Mouse (Mus musculus): ENCODE data around the gene Tmtc1. TPM values are rescaled to one million over a fixed set of nuclear protein-coding genes. Genes with fewer than 3 reads are reported as not detected.

The Tmtc1 gene
- polyA plus RNA-seq, 1 experiment = 0.01 TPM

DNA sequence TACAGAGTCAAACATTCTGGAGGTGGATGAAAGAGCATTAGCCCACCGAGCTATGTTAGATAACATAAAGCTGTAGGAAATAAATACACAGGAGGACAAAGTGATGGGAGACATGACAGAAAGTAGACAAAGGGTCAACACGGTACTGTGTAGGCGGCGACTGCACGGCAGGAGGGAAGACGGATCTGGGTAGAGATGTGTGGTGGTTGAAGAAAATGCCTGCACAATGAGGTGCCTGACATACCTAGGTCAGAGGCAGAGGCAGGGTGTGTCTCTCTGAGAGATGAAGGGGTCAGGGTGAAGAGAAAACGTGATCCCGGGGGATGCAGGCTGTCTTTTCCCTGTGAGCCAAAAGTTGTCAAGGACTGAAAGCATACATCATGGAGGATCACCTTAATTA lies 185.1 kb downstream of the Tmtc1 start:
- no peak overlapping the region for H3K4me3 ChIP-seq
- H3ac ChIP-seq (ENCODE audit: control insufficient read depth, insufficient read length) = no peak overlapping the region
- TF ChIP-seq E2F4 (IDR thresholded peaks at IDR 0.05; ENCODE audit: insufficient read depth) (no peak), POLR2AphosphoS2 (IDR thresholded peaks at IDR 0.05; ENCODE audit: insufficient read length, low read depth) (no peak), SRF (IDR thresholded peaks at IDR 0.05; ENCODE audit: control insufficient read depth, insufficient read length, low read depth) (no peak), MAX (IDR thresholded peaks at IDR 0.05; ENCODE audit: low read depth) (no peak), MYOD1 (IDR thresholded peaks at IDR 0.05; ENCODE audit: control insufficient read depth in 1 of 3, insufficient read length in 2 of 3, low read depth in 2 of 3) (no peak), POLR2A (IDR thresholded peaks at IDR 0.05; ENCODE audit: insufficient read length, low read depth) (no peak), REST (IDR thresholded peaks at IDR 0.05; ENCODE audit: insufficient read depth, insufficient read length) (no peak), TCF3 (IDR thresholded peaks at IDR 0.05; ENCODE audit: insufficient read length, low read depth) (no peak), TCF12 (IDR thresholded peaks at IDR 0.05; ENCODE audit: insufficient read depth, poor library complexity, severe bottlenecking) (no peak), CEBPB (IDR thresholded peaks at IDR 0.05; ENCODE audit: insufficient read depth, poor library complexity, severe bottlenecking) (no peak), MYOG (IDR thresholded peaks at IDR 0.05; ENCODE audit: control insufficient read depth in 1 of 3, insufficient read depth in 1 of 3, insufficient read length in 2 of 3, low read depth in 2 of 3) (no peak), USF1 (IDR thresholded peaks at IDR 0.05; ENCODE audit: low read depth) (no peak)
- H3K27me3 ChIP-seq (ENCODE audit: control insufficient read depth, insufficient read depth, insufficient read length) = no peaks in the 10 kb centered on the region
- no peak overlapping the region for H3K4me2 ChIP-seq (ENCODE audit: low read depth)
- no peaks in the 10 kb centered on the region for H3K36me3 ChIP-seq (ENCODE audit: control insufficient read depth, insufficient read depth)
- H3K79me2 ChIP-seq (ENCODE audit: control insufficient read depth, insufficient read depth) = no peaks in the 10 kb centered on the region

DNA sequence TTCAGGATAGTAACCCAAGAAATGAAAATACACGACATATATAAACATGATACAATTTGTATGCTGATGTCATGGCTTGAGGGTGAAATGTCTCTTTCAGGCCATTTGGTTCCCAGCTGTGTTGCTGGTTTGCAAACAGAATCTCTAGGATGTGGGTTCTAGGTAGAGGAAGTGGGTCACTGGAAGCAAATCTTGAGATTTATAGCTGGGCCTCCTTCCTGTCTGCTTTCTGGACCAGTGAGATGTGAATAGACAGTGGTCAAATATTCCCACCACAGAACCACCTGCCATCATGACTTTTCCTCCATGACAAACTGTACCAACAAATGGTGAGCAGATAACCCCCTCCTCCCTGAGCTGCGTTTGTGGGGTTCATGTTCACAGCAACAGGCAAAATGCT lies 186.4 kb downstream of the Tmtc1 start:
- H3K4me3 ChIP-seq = no peak overlapping the region
- no peaks in the 10 kb centered on the region for H3K79me2 ChIP-seq (ENCODE audit: control insufficient read depth, insufficient read depth)
- H3K36me3 ChIP-seq (ENCODE audit: control insufficient read depth, insufficient read depth) = no peaks in the 10 kb centered on the region
- H3K27me3 ChIP-seq (ENCODE audit: control insufficient read depth, insufficient read depth, insufficient read length) = no peaks in the 10 kb centered on the region
- H3K4me2 ChIP-seq (ENCODE audit: low read depth) = no peak overlapping the region
- TF ChIP-seq POLR2A (IDR thresholded peaks at IDR 0.05; ENCODE audit: insufficient read length, low read depth) (no peak), REST (IDR thresholded peaks at IDR 0.05; ENCODE audit: insufficient read depth, insufficient read length) (no peak), E2F4 (IDR thresholded peaks at IDR 0.05; ENCODE audit: insufficient read depth) (no peak), MYOG (IDR thresholded peaks at IDR 0.05; ENCODE audit: control insufficient read depth in 1 of 3, insufficient read depth in 1 of 3, insufficient read length in 2 of 3, low read depth in 2 of 3) (no peak), MAX (IDR thresholded peaks at IDR 0.05; ENCODE audit: low read depth) (no peak), CEBPB (IDR thresholded peaks at IDR 0.05; ENCODE audit: insufficient read depth, poor library complexity, severe bottlenecking) (no peak), USF1 (IDR thresholded peaks at IDR 0.05; ENCODE audit: low read depth) (no peak), MYOD1 (IDR thresholded peaks at IDR 0.05; ENCODE audit: control insufficient read depth in 1 of 3, insufficient read length in 2 of 3, low read depth in 2 of 3) (no peak), TCF3 (IDR thresholded peaks at IDR 0.05; ENCODE audit: insufficient read length, low read depth) (no peak), TCF12 (IDR thresholded peaks at IDR 0.05; ENCODE audit: insufficient read depth, poor library complexity, severe bottlenecking) (no peak), SRF (IDR thresholded peaks at IDR 0.05; ENCODE audit: control insufficient read depth, insufficient read length, low read depth) (no peak), POLR2AphosphoS2 (IDR thresholded peaks at IDR 0.05; ENCODE audit: insufficient read length, low read depth) (no peak)
- H3ac ChIP-seq (ENCODE audit: control insufficient read depth, insufficient read length) = no peak overlapping the region

DNA sequence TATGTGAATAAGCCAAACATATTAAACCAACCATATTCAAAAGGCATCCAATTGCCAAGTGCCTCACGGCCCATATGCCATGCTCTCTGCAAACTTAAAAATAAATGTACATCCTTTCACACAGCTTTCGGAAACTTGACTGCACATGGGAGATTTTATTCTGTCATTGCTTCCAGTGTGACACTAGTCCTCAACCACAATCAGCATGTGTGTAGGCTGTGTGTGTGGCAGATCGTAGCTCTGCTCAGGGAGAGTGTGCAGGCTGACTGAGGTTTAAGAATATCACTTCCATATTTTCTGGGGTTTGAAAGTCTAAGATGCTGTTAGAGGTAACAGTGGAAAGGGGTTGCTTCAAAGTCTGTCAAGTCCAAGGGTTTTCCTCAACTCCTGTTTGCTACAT lies 188.1 kb downstream of the Tmtc1 start:
- no peak overlapping the region for H3K4me3 ChIP-seq

DNA sequence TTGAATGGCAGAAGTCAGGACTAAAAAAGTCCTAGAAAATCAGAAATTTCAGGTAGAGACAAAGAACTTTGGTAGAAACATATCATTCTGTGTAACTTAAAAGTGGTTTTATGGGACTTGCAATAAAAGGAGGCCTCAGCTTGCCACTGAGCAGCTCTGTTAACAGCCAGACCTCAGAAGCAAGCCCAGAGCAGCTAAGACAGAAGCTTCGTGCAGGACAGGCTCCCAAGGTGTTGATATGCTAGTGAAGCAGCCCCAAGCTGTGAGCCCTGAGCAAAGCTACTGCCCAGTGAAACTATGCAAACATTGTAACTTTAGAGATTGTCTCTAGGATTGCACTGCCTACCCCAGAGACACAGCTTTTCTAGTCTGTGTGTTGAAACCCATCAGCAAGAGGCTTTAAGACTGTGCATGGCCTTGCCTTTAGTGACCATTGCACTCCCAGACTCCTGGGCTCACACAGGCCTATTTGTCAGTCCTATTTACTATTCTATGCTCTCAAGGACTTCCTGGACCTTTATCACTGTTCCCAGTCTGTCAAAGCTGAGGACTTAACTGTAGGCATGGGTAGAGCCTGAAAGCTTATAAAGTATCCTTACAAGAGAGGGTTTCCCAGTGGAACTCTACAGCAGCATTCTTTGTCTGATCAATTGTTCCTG lies 188.7 kb downstream of the Tmtc1 start:
- Histone ChIP-seq H3ac (ENCODE audit: control insufficient read depth, insufficient read length) (no peak overlapping the region), H3K79me2 (ENCODE audit: control insufficient read depth, insufficient read depth) (no peaks in the 10 kb centered on the region), H3K4me3 (no peak overlapping the region), H3K27me3 (ENCODE audit: control insufficient read depth, insufficient read depth, insufficient read length) (peaks cover 9% of the 10 kb centered on the region), H3K36me3 (ENCODE audit: control insufficient read depth, insufficient read depth) (no peaks in the 10 kb centered on the region), H3K4me2 (ENCODE audit: low read depth) (no peak overlapping the region)
- TF ChIP-seq TCF12 (IDR thresholded peaks at IDR 0.05; ENCODE audit: insufficient read depth, poor library complexity, severe bottlenecking) (no peak), POLR2AphosphoS2 (IDR thresholded peaks at IDR 0.05; ENCODE audit: insufficient read length, low read depth) (no peak), CEBPB (IDR thresholded peaks at IDR 0.05; ENCODE audit: insufficient read depth, poor library complexity, severe bottlenecking) (no peak), REST (IDR thresholded peaks at IDR 0.05; ENCODE audit: insufficient read depth, insufficient read length) (no peak), USF1 (IDR thresholded peaks at IDR 0.05; ENCODE audit: low read depth) (no peak), POLR2A (IDR thresholded peaks at IDR 0.05; ENCODE audit: insufficient read length, low read depth) (no peak), MAX (IDR thresholded peaks at IDR 0.05; ENCODE audit: low read depth) (no peak), E2F4 (IDR thresholded peaks at IDR 0.05; ENCODE audit: insufficient read depth) (no peak), MYOG (IDR thresholded peaks at IDR 0.05; ENCODE audit: control insufficient read depth in 1 of 3, insufficient read depth in 1 of 3, insufficient read length in 2 of 3, low read depth in 2 of 3) (no peak)

More for the DNA sequence above, 188.1 kb downstream of the Tmtc1 start:
- Histone ChIP-seq H3K4me2 (ENCODE audit: low read depth) (no peak overlapping the region), H3K79me2 (ENCODE audit: control insufficient read depth, insufficient read depth) (no peaks in the 10 kb centered on the region), H3K36me3 (ENCODE audit: control insufficient read depth, insufficient read depth) (no peaks in the 10 kb centered on the region), H3ac (ENCODE audit: control insufficient read depth, insufficient read length) (no peak overlapping the region), H3K27me3 (ENCODE audit: control insufficient read depth, insufficient read depth, insufficient read length) (peaks cover 6% of the 10 kb centered on the region)
- TF ChIP-seq POLR2AphosphoS2 (IDR thresholded peaks at IDR 0.05; ENCODE audit: insufficient read length, low read depth) = no peak
- no peak for TF ChIP-seq SRF (IDR thresholded peaks at IDR 0.05; ENCODE audit: control insufficient read depth, insufficient read length, low read depth)
- TF ChIP-seq CEBPB (IDR thresholded peaks at IDR 0.05; ENCODE audit: insufficient read depth, poor library complexity, severe bottlenecking) = no peak
- TF ChIP-seq TCF12 (IDR thresholded peaks at IDR 0.05; ENCODE audit: insufficient read depth, poor library complexity, severe bottlenecking) = no peak
- TF ChIP-seq E2F4 (IDR thresholded peaks at IDR 0.05; ENCODE audit: insufficient read depth) = no peak
- TF ChIP-seq MYOD1 (IDR thresholded peaks at IDR 0.05; ENCODE audit: control insufficient read depth in 1 of 3, insufficient read length in 2 of 3, low read depth in 2 of 3) = no peak
- no peak for TF ChIP-seq USF1 (IDR thresholded peaks at IDR 0.05; ENCODE audit: low read depth)
- TF ChIP-seq TCF3 (IDR thresholded peaks at IDR 0.05; ENCODE audit: insufficient read length, low read depth) = no peak
- no peak for TF ChIP-seq MAX (IDR thresholded peaks at IDR 0.05; ENCODE audit: low read depth)
- no peak for TF ChIP-seq POLR2A (IDR thresholded peaks at IDR 0.05; ENCODE audit: insufficient read length, low read depth)
- TF ChIP-seq MYOG (IDR thresholded peaks at IDR 0.05; ENCODE audit: control insufficient read depth in 1 of 3, insufficient read depth in 1 of 3, insufficient read length in 2 of 3, low read depth in 2 of 3) = no peak

Measured in myocyte (in vitro differentiated cells).